Mouse (Mus musculus) E14TG2a.4 (cell line): ENCODE data around the gene Pxdn.

Source experiments
- CTCF ChIP-seq: conservative IDR thresholded peaks from 2 replicates; pipeline ENCODE4 v1.5.1; 2014; ENCODE audit warnings: low read length
- POU5F1 ChIP-seq: IDR thresholded peaks from 2 replicates; pipeline ENCODE4 v1.6.1; 2014; ENCODE audit warnings: low read length, borderline replicate concordance

- TF ChIP-seq CTCF (no peak), POU5F1 (no peak)
Measured at GRCm38 (mm10) chr12:29998895-29999294, 61.5 kb downstream of the Pxdn start.
